Mouse (Mus musculus): ENCODE measurements at regions not wholly inside any gene's neighbourhood (a gene's known extent, or its start where the extent isn't known, plus 50 kb on each side); places are given as distances from the start of the nearest gene placed in this dataset.

GRCm38 (mm10) chr1:90668787-90669186 lies 66.0 kb downstream of the Cops8 start:
- DNase-seq (ENCODE audit: extremely low spot score in 1 of 2, low spot score in 1 of 2): no peak

DNA sequence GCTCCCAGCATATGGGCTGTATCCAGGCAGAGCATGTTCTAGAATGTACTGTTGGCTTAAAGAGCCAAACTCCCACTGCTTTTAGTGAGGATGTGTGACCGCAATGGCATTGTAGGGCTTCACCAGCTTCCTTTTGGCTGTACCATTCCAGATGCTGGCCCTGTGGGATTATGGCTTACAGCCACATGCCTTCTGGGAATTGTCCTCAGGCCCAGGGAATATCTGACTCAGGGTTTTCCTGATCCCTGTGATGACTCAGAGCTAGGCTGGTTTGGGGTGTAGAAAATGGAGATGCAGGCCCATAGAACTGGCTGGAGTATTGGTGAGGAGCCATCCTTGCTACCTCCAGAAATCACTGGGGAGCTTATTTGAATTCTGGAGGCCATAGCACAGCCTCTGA lies 66.5 kb downstream of the Cops8 start:
- no peak for DNase-seq (ENCODE audit: extremely low spot score in 1 of 2, low spot score in 1 of 2)

- DNase-seq (ENCODE audit: extremely low spot score in 1 of 2, low spot score in 1 of 2): no peak
These were observed 67.6 kb downstream of the Cops8 start for GRCm38 (mm10) chr1:90670346-90670745.

DNA sequence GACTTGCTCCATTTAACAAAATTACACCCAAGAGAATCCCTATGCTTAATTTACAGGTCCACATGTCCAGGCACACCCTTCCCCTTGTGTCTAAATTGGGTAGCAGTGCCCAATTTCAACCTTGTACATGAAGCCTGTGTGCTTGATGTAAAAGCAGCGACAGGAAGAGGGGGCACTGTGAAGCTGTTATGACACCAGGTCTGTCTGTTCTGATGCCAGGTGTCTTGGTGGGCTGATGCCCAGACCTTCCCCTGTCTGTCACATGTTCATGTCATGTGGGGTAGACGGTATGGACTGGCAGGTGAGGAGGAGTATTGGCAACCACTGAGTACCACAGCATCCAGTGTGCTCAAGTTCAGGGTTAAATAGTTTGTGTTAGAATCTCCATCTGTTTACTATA lies 71.0 kb downstream of the Cops8 start:
- no peak for DNase-seq (ENCODE audit: extremely low spot score in 1 of 2, low spot score in 1 of 2)

DNA sequence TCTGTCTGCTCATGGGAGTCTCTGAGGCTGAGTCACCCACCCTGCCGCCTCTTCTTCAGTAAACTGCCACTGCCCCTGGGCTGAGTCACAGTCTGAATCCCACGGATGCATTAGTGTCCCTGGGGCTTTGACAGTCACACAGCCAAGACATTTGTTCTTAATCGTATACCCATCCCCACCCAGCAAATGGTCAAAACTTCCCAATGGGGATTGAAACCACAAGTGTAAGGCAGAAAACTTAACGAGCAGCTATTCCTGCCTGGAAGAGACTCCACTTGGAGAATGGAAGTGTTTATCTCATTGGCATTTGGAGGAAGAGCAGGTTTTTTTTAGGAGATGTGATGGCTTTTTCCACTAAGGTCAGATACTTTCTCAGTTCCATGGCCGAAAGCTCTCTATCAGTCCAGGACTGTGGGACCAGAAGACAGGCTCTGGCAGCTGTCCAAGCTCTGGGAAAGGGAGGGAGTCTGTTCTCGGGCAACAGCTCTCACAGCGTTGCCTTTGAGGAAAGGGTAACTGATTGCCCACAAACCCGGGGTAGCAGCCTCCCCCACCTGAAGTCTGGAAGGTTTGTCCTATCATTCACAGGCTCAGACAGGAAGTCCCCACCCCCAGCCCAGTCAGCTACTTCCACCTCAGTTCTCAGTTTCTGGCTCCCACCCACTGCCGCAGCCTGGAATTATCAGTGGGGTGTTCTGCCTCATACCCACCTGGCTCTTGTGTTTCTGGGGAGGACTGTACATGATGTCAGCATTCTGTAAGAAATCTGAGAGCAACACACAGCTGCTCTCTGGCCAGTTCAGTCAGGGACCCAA lies 73.6 kb downstream of the Cops8 start:
- DNase-seq (ENCODE audit: extremely low spot score in 1 of 2, low spot score in 1 of 2): peak in 1 of 2 experiments; percentile 30

DNA sequence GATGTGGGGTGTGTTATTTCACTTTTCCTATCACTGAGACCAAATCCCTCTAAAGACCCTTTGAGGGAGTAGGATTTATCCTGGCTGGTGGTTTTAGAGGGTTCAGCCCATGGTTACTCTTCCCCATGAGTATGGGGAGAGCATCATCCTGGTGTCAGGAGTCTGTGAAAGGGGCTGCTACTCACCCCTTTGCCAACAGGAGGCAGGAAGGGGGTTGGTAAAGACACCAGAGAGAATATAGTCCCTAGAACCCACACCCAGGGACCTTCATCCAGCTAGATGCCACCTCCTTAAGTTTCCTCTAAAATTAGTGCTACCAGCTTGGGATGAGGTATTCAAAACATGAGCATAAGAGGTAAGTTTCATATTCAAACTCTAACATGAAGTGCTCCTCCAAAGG lies 74.4 kb downstream of the Cops8 start:
- DNase-seq (ENCODE audit: extremely low spot score in 1 of 2, low spot score in 1 of 2): no peak

DNA sequence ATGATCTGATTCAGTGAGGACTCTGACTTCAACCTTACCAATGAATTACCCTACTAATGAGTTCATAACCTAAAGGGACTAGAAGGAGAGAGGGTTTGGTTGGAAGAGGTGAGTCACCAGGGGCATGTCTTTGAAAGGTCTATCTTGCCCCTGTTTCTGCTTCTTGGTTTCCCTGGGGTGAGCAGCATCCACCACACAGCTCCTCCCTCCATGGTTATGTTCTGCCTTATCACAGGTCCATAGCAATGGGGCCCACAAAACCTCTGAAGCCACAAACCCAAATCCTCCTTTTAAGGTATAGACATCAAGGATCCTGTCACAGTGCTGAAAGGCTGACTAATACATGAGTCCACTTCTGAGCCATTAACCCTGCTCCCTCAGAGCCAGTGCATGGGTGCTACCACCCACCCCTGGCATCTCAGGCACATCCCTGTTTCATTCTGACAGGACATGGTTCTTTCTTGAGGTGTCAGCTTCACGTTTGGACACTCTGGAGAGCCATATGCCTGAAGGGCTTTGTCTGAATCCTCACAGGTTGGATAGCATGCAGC lies 74.9 kb downstream of the Cops8 start:
- no peak for DNase-seq (ENCODE audit: extremely low spot score in 1 of 2, low spot score in 1 of 2)

GRCm38 (mm10) chr1:90678416-90678815 lies 75.6 kb downstream of the Cops8 start:
- DNase-seq (ENCODE audit: extremely low spot score in 1 of 2, low spot score in 1 of 2): no peak

DNA sequence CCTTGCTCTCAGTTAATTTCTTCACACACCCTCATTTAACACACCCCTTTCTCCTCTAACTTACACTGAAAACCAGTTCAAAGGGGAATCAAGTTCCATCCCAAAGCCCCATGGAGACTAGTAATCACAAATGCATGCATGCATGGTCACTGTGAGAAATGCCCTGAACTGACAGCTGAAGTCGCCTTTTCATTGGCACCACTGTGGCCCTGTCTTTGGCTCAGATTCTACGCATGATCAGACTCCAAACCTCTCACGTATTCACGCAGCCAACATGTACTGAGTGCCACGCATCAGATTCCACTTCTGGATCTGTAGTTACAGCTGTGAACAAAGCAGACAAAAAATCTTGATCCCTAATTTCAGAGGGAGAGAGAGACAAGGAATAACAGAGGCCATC lies 85.3 kb downstream of the Cops8 start:
- no peak for DNase-seq (ENCODE audit: extremely low spot score in 1 of 2, low spot score in 1 of 2)

DNA sequence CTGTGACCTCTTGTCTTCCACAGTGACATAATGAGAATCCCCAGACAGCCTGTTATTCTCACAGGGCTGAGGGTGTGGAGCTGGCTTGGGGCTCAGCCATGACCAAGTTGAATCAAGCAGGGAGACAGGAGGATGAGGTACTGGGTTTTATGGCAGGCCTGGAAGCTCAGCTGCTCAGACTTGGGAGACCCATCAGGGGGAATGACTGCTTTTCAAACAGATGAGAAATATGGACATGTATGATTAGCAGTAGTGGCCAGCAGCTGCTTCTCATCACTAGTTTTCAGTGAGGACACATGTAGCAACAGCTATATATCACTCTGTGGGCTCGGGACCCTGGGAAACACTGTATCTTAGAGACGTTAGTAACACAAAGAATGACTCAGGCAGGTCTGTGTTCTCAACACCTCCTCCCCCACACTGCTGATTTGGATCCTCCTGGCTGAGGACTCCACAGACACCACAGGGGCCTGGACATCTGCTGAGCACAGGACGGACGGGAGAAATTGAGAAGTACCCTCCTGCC lies 87.9 kb downstream of the Cops8 start:
- DNase-seq (ENCODE audit: extremely low spot score in 1 of 2, low spot score in 1 of 2): peak; percentile 62 to 73

DNA sequence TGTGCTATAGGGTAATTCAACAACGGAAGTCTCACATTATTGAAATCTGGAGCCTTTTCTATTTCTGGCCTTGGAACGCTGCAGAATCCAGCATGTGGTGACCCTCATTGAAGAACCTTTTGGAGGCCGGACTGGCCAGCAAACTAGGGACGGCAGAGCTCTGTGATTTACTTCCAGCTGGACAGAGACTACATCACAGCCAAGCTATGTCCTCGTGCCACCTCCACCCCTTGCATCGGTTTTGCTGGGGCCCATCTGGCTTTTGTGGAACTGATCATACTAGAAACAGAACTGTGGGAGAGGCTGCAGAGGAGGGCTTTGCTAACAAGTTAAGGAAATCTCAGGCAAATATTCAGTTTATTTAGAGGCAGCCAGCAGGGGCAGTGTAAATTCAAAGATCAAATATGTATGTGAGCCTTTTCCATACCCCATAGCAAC lies 88.4 kb downstream of the Cops8 start:
- peak; percentile 28 to 65 for DNase-seq (ENCODE audit: extremely low spot score in 1 of 2, low spot score in 1 of 2)

GRCm38 (mm10) chr1:90692851-90693250 lies 90.1 kb downstream of the Cops8 start:
- no peak for DNase-seq (ENCODE audit: extremely low spot score in 1 of 2, low spot score in 1 of 2)

- DNase-seq (ENCODE audit: extremely low spot score in 1 of 2, low spot score in 1 of 2): no peak
These were observed 92.0 kb downstream of the Cops8 start for GRCm38 (mm10) chr1:90694761-90695160.

- DNase-seq (ENCODE audit: extremely low spot score in 1 of 2, low spot score in 1 of 2): no peak
These were observed 92.5 kb downstream of the Cops8 start for GRCm38 (mm10) chr1:90695166-90695749.

DNA sequence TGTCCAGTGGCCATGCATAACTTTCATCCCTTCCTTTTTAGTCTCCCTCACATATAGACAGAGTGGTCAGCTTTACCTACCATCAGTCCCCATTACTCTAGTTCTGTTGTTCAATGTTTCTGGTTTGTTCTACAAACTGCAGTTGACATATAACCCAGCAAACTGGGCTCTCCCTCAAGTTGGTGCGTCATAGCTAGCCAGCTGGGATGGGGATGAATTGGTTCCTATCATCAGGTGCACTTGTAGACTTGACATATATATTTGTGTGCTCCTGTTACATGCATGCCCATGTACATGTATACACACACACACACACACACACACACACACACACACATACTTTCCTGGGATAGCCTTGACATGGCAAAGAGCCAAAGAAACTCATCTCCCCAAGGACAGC lies 93.2 kb downstream of the Cops8 start:
- no peak for DNase-seq (ENCODE audit: extremely low spot score in 1 of 2, low spot score in 1 of 2)

DNA sequence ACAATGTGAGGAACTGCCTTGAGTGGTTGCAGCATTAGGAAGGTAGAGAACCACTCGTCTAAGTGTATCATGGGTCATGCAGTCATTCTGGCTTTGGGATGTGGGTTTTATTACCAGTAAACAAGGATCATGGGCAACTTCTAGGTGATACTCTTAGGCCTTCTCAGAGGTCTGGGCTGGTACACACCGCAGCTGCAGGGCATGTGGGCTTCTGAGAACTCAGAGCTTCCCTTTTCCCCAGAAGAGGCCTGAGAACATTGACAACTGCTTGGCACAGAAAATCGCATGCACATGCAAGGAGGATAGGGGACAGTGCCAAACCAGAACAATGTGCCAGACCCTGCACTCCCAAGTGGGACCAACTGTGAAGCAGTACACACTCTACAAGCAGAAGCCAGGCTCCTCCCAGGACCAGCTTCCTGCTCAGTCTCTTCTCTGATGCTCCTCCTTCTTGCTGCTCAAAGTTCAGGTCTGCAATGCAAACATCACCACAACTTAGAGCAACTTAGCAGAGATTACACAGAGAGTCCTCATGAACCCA lies 94.3 kb downstream of the Cops8 start:
- no peak for DNase-seq (ENCODE audit: extremely low spot score in 1 of 2, low spot score in 1 of 2)

DNA sequence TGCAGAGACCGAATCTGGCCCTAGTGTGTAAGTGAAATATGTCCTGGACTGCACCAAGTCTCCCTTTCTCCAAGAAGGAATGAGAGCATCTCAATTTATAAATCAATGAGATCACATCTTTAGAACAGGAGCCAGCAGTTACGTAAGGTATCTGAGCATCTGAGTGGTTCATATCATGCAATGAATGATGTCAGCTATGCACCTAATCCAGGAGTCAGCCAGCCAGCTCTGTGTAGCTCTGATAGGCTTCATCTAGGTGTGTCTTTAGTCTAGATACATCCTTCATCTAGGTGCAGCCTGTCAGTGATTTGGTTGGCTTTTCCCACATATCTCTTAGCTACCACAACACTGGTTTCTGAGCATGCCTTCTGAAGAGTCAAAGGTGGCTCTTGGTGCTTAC lies 95.8 kb downstream of the Cops8 start:
- no peak for DNase-seq (ENCODE audit: extremely low spot score in 1 of 2, low spot score in 1 of 2)

GRCm38 (mm10) chr1:90701756-90702155 lies 99.0 kb downstream of the Cops8 start:
- peak; percentile 10 to 36 for DNase-seq (ENCODE audit: extremely low spot score in 1 of 2, low spot score in 1 of 2)

DNA sequence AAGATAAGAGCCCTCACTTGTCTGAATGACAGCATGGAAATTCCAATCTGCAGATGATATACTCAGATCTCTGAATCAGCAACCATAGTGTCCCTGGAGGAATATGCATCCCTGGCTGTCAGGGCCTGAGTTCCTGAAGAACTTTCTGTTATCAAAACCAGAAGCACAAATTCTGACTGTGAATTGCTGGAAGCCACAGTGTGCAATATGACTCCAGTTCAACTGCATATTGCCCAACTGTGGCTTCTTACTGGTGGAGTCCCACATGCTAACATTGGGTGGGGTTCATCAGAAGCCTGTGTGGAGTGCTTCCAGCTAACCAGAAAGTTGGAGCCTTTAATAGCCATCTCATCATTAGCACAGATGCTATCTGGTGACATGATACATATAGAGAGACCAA lies 103.6 kb downstream of the Cops8 start:
- no peak for DNase-seq (ENCODE audit: extremely low spot score in 1 of 2, low spot score in 1 of 2)

DNA sequence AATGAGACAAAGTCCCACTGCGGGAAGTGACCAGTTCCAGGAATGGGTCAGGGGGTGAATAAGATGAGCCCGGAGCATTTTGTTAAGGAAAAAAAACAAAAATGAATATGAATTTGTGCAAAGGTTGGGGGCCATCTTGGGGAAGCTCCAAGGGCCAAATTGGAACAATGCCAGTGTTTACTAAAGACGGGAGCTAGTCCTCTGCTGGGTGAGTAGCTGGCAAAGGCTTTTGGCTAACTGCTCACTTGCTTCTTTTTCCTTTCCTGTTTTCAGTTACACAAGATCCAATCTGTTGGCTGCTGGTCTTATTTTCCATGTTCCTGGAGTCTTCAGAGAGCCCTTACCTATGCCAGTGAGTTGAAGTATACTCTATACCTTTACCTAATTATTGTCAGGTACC lies 107.0 kb downstream of the Cops8 start:
- DNase-seq (ENCODE audit: extremely low spot score in 1 of 2, low spot score in 1 of 2): no peak

GRCm38 (mm10) chr1:90710566-90710965 lies 107.8 kb downstream of the Cops8 start:
- DNase-seq (ENCODE audit: extremely low spot score in 1 of 2, low spot score in 1 of 2): no peak

- no peak for DNase-seq (ENCODE audit: extremely low spot score in 1 of 2, low spot score in 1 of 2)
These were observed 108.3 kb downstream of the Cops8 start for GRCm38 (mm10) chr1:90711103-90711502.

Data from frontal cortex, adult 2 months (tissue).